Mouse (Mus musculus) embryo, embryonic 9.5 days (tissue): ENCODE data around the gene Serp2.
A peak's percentile ranks its signal among the peaks of the same experiment; 100 is the strongest.
"Not testable (repeated sequence)": the region's sequence is repeated elsewhere in the genome, so short reads cannot be mapped to it uniquely, and the experiment has no call there.

Experiments
- DNase-seq: peaks from one replicate; pipeline ENCODE4 v3.0.0-alpha.2; 2017; ENCODE audit errors: extremely low spot score

Gene Serp2

GRCm38 (mm10) chr14:76569271-76569961 lies 12.7 kb upstream of the Serp2 start:
- DNase-seq: peak; percentile 33

GRCm38 (mm10) chr14:76568548-76568947 lies 11.9 kb upstream of the Serp2 start:
- no peak for DNase-seq

- DNase-seq: no peak
Measured at GRCm38 (mm10) chr14:76567280-76567679, 10.6 kb upstream of the Serp2 start.

- DNase-seq: no peak
Measured at GRCm38 (mm10) chr14:76566711-76567110, 10.0 kb upstream of the Serp2 start.

GRCm38 (mm10) chr14:76566193-76566592 lies 9.5 kb upstream of the Serp2 start:
- DNase-seq: no peak

GRCm38 (mm10) chr14:76559208-76559607 lies 2.5 kb upstream of the Serp2 start:
- DNase-seq: no peak

- not testable (repeated sequence) for DNase-seq
Measured at GRCm38 (mm10) chr14:76558171-76558570, 1.5 kb upstream of the Serp2 start.

GRCm38 (mm10) chr14:76556031-76556851 lies 448 bp downstream of the Serp2 start:
- DNase-seq: peak; percentile 68

GRCm38 (mm10) chr14:76555263-76556030 lies 1.2 kb downstream of the Serp2 start:
- DNase-seq: no peak

- no peak for DNase-seq
Measured at GRCm38 (mm10) chr14:76544136-76544535, 12.6 kb downstream of the Serp2 start.

- no peak for DNase-seq
Measured at GRCm38 (mm10) chr14:76541341-76541740, 15.3 kb downstream of the Serp2 start.

GRCm38 (mm10) chr14:76540005-76540670 lies 16.6 kb downstream of the Serp2 start:
- DNase-seq: no peak

GRCm38 (mm10) chr14:76536921-76537320 lies 19.8 kb downstream of the Serp2 start:
- DNase-seq: no peak

GRCm38 (mm10) chr14:76535096-76535495 lies 21.6 kb downstream of the Serp2 start:
- DNase-seq: no peak

- peak; percentile 58 for DNase-seq
Measured at GRCm38 (mm10) chr14:76533170-76533815, 23.4 kb downstream of the Serp2 start.

- DNase-seq: peak; percentile 80
Measured at GRCm38 (mm10) chr14:76532257-76533169, 24.2 kb downstream of the Serp2 start.

- DNase-seq: no peak
Measured at GRCm38 (mm10) chr14:76531027-76531660, 25.5 kb downstream of the Serp2 start.

- DNase-seq: no peak
Measured at GRCm38 (mm10) chr14:76528641-76529040, 28.0 kb downstream of the Serp2 start.

- no peak for DNase-seq
Measured at GRCm38 (mm10) chr14:76527758-76528313, 28.9 kb downstream of the Serp2 start.
